Mouse (Mus musculus) right cerebral cortex, postnatal 10 days (tissue): ENCODE measurements around the gene Cdh18.
"Not testable (repeated sequence)": the region's sequence is repeated elsewhere in the genome, so short reads cannot be mapped to it uniquely, and the experiment has no call there.

Source experiments
- DNase-seq, 2 experiments: peaks; one replicate each; pipeline ENCODE4 v3.0.0; 2021; ENCODE audit warnings: low spot score in 2 of 2

Cdh18 gene

GRCm38 (mm10) chr15:22947234-22947633, 398.4 kb downstream of the Cdh18 start:
- no peak for DNase-seq

- DNase-seq, result peak; percentile 31 to 53
Measured at GRCm38 (mm10) chr15:22969424-22969823, 420.6 kb downstream of the Cdh18 start.

- no peak for DNase-seq
Measured at GRCm38 (mm10) chr15:22980136-22980535, 431.3 kb downstream of the Cdh18 start.

GRCm38 (mm10) chr15:22984647-22985046, 435.8 kb downstream of the Cdh18 start:
- peak in 1 of 2 experiments; percentile 42 for DNase-seq

- DNase-seq, result no peak
Measured at GRCm38 (mm10) chr15:23016680-23017079, 467.9 kb downstream of the Cdh18 start.

GRCm38 (mm10) chr15:23021151-23021550, 472.3 kb downstream of the Cdh18 start:
- no peak for DNase-seq

- DNase-seq, result no peak
Measured at GRCm38 (mm10) chr15:23022635-23023034, 473.8 kb downstream of the Cdh18 start.

GRCm38 (mm10) chr15:23035551-23036207, 486.9 kb downstream of the Cdh18 start:
- DNase-seq, result peak; percentile 38 to 39

- DNase-seq, result peak; percentile 89 to 92
Measured at GRCm38 (mm10) chr15:23036208-23037065, 487.6 kb downstream of the Cdh18 start.

GRCm38 (mm10) chr15:23037561-23037960, 488.7 kb downstream of the Cdh18 start:
- DNase-seq, result no peak

- DNase-seq, result peak in 1 of 2 experiments; percentile 19
Measured at GRCm38 (mm10) chr15:23046127-23046785, 497.4 kb downstream of the Cdh18 start.

GRCm38 (mm10) chr15:23052006-23052405, 503.2 kb downstream of the Cdh18 start:
- no peak for DNase-seq

GRCm38 (mm10) chr15:23085326-23085725, 536.5 kb downstream of the Cdh18 start:
- DNase-seq, result not testable (repeated sequence)

GRCm38 (mm10) chr15:23087535-23087934, 538.7 kb downstream of the Cdh18 start:
- DNase-seq, result no peak

GRCm38 (mm10) chr15:23096601-23097000, 547.8 kb downstream of the Cdh18 start:
- no peak for DNase-seq

- no peak for DNase-seq
Measured at GRCm38 (mm10) chr15:23104668-23105380, 556.0 kb downstream of the Cdh18 start.

- DNase-seq, result no peak
Measured at GRCm38 (mm10) chr15:23134950-23135715, 586.3 kb downstream of the Cdh18 start.

- no peak for DNase-seq
Measured at GRCm38 (mm10) chr15:23136971-23137370, 588.1 kb downstream of the Cdh18 start.

- not testable (repeated sequence) for DNase-seq
Measured at GRCm38 (mm10) chr15:23142907-23143306, 594.1 kb downstream of the Cdh18 start.

- no peak for DNase-seq
Measured at GRCm38 (mm10) chr15:23155883-23156282, 607.1 kb downstream of the Cdh18 start.

- DNase-seq, result no peak
Measured at GRCm38 (mm10) chr15:23164869-23165268, 616.0 kb downstream of the Cdh18 start.
